Mouse (Mus musculus): ENCODE results near the gene Diablo.

Gene Diablo

GRCm38 (mm10) chr5:123499717-123500116 lies 24.3 kb downstream of the Diablo start:
- peak; percentile 13 to 46 for DNase-seq

DNA sequence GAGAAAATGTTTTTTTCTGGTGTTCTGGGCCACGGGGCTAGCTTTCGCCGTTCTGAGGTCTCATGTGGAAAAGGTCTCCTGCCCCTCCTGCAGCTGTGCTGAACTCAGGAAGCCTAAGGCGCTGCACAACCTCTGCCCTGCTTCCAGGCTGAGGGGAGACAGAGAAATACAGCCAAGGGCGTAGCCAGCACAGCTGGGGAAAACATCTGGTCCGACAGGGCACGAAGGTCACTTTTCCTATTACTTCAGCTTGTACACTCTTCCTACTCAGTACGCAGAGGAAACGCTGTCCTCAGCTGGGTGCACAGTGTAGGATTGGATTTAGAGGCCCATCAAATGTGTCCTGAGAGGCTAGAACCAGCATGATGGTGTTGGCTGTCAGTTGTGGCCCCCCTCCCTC lies 34.0 kb downstream of the Diablo start:
- DNase-seq = no peak

DNA sequence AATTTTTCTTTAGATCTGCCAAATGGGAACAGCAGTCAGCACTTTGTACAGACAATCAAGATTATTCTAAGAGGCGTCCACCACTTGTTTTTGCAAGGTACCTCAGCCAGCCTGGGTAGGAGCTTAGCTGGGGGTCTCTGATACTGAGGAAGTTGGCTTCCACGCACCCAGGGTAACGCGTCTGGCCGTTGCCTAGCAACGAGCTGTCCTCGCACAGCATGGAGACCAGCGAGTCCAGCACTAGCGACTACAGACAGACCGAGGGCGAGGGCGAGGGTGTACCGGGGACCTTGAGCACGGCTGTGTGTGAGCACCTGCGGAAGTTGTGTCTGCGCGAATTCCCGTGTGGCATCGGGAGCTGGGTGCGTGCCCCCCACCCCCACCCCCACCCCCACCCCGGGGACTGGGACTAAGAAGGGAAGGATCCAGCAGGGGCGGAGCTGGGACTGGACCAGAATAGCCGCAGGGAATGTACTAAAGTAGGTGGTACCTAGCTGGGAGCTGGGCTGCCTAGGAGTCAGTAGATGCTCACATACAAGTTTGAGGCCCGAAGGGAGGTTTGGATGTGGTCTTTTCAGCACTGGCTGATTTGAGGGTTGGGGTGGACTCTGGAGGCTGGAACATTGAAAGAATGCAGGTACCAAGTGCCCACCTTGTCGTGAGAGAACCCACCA lies 34.7 kb downstream of the Diablo start, which contains the start of the genes Lrrc43 and Il31:
TSS of gene Lrrc43 (plus strand) at position 194 of the 674 bp plus-strand sequence.
TSS of gene Il31 (minus strand) at position 378 of the 674 bp plus-strand sequence.
- no peak for DNase-seq

DNA sequence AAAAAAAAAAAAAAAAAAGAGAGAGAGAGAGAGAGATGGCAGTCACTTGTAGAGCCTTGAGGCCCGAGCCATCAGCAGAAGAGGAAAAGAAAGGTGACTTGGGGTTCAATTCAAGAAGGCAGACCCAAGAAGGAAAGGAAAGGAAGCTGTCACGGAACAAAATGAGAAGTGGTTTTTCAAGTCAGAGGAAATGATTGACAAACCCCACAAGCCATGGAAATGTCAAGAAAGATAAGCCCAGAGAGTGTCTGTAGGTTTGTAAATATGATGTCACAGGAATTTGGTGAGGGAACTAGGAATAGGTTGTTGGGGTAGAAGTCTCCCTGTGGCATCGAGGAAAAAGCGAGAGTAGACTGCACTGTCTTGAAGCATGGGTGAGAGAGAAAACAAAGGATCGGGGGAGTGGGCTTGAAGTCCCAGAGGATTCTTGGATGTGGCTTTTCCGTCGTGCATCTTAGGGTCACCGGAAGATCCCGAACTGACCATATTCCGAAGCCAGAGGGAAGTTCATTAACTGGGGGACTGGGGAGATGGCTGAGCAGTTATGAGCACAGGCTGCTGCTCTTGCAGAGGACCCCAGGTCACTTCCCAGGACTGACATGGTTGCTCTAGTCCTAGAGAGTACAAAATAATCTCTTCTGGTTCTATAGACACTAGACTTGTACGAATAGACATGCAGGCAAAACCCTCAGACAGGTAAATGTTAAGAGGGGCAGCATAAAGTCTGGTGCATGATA lies 36.1 kb downstream of the Diablo start:
- no peak for DNase-seq

GRCm38 (mm10) chr5:123473817-123474216 lies 50.2 kb downstream of the Diablo start:
- DNase-seq = no peak

DNA sequence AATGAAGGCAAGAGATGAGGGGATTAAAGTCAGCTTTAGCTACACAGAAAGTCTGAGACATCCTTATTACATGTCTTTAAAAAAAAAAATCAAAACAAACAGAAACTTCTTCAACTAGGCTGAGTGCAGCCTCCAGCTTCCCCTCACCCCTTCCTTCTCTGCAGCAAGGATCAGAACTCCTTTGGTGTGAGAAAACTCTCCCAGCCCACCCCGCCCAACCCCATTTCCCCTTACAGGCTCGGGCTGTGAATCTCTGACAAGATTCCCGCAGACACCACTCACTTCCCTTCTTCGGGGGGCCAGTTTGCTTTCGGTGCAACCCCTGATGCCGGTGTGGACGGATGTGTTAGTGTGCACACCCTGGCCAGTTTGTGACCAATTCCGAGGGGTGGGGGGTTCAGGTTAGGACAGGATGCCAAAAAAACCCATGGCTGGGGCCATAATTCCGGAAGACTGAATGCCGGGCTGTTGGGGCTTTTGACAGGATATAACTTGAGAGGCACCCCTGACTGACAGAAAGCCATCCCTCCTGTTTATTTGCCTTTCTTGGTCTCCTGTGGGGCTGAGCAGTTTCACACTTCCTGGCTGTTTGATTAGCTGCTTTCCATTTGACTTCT lies 53.1 kb downstream of the Diablo start:
- no peak for DNase-seq

DNA sequence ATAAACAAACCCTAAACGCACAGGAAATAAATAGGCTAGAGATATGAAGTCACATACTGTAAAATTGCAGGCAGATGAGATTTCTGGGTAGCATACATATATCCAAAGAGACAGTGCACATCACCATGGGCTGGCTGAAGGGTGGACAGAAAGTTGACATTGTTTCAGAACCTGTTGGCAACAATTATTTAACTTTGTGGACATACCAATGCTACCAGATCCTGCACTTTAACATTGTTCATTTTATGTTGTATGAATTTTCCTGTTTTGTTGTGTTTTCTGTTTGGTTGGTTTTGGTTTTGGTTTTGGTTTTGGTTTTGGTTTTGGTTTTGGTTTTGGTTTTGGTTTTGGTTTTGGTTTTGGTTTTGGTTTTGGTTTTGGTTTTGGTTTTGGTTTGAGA lies 59.3 kb downstream of the Diablo start:
- DNase-seq = no peak

- no peak for DNase-seq
These were observed 62.6 kb downstream of the Diablo start for GRCm38 (mm10) chr5:123461420-123461819.

Data from kidney, postnatal 36 days (tissue).